Mouse (Mus musculus) gastrocnemius, adult 2 months (tissue): ENCODE results near the gene Igf1. TPM values are rescaled to one million over a fixed set of nuclear protein-coding genes. Genes with fewer than 3 reads are reported as not detected.

Experiments
- DNase-seq: peaks from one replicate; pipeline ENCODE4 v3.0.0; 2022
- H3K27ac ChIP-seq: fragments of 200-600 bp; 2 replicates; pipeline ENCODE4 v1.8.1; 2022; ENCODE audit warnings: mild to moderate bottlenecking
- H3K4me3 ChIP-seq: fragments of 200-600 bp; 2 replicates; pipeline ENCODE4 v1.8.1; 2022; ENCODE audit warnings: mild to moderate bottlenecking, moderate library complexity
- CTCF ChIP-seq: fragments of 200-600 bp; IDR thresholded peaks from 2 replicates; pipeline ENCODE4 v1.8.1; 2022; ENCODE audit warnings: antibody characterized with exemption, mild to moderate bottlenecking, moderate library complexity
- intact Hi-C: fragments of 180-260 bp; cut with DNase I; formaldehyde crosslinking; loops from one replicate; pipeline ENCODE4 v1.15.1; 2025
- total RNA-seq, 2 experiments: library from RNA; stranded (reverse); gene quantifications; 2 replicates each; pipeline ENCODE4 v1.2.3; 2021

Gene Igf1
- total RNA-seq, 2 experiments from 2014 or later = 17.9 to 18.9 TPM

DNA sequence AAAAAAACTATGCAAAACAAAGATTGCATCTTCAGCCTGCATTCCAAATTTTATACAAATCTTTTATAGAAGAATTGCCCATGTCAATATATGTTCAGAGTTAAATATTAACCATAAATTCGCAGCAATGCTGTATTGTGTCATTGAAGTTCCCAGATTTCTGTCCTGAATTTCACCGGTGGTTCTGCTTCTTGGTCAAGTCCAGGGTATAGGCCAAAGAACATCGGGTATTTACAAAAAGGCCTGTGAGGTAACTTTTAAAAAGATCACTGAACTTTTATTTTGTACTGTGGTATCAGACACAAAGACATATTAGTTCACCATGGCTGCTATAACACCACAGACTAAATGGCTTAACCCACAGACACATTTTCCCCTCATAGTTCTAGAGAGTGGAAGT lies 57.7 kb downstream of the Igf1 start:
- intact Hi-C loops = no loop called here
- H3K4me3 ChIP-seq = no peak overlapping the region
- no peak for DNase-seq
- no peak overlapping the region for H3K27ac ChIP-seq
- no peak for TF ChIP-seq CTCF

DNA sequence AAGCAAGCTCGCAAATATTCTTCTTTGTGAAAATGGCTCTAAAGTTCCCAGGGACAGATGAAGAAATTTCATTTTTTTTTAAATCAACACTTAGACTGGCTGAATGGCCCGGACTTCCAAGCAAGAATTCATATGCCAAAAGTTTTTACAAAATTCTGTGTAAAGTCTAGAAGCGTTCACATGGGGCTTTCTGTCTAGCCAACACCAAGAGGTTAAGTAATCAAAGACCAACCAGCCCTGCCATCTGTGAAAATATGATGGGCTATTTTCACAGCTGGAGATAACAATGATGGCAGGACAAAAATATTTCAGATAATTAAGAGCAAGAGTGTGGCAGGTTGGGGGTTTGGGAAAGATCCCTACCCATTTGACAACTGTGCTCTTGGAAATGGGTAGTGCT lies 64.2 kb downstream of the Igf1 start:
- H3K4me3 ChIP-seq = no peak overlapping the region
- no peak for DNase-seq
- no peak for TF ChIP-seq CTCF
- intact Hi-C loops = no loop called here
- no peak overlapping the region for H3K27ac ChIP-seq

DNA sequence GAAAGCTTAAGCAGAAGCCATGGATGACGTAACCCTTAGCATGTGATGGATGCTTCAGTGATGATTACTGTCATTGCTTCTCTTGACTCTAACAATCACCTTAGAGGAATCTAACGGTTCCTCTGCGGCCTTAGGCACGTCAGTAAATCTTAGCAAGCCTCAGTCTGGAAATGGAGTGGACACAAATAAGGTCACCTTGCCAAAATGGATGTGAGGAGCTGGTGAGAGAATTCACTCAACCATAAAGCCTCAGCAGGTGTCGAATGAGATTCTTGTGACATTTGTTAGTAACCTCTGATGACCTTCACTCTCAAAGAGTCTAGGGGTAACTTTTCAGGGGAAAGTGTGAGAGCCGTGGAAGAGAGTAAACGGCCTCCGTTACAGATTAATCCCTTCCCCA lies 68.5 kb downstream of the Igf1 start:
- Histone ChIP-seq H3K27ac (peak overlapping the region; percentile 56), H3K4me3 (no peak overlapping the region)
- intact Hi-C loops = no loop called here
- TF ChIP-seq CTCF = no peak
- no peak for DNase-seq

DNA sequence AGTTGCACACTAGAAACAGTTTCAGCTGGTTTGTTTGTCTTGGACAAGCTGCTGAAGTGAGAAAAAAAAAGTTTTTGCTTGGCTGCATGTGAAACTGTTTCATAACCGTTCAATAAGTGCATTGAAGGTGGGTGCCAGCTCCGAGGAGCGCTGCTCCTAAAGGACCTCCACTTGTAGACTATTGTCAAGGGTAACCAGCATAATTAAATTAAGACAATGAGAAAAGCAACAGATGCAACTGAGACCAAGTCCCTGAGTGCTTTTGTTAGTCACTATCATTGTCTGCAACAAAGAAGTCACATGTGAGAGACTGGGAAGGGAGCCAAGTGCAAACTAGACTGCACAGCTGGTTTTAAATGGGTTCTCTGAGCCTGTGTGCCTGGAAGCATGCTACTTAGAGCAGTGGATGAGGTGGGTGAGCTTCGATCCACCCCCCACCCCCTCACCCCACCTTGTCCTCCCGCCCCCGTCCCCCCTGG lies 69.1 kb downstream of the Igf1 start:
- intact Hi-C loops = no loop called here
- Histone ChIP-seq H3K27ac (peak overlapping the region; percentile 56; the same call in 1 of the 2 replicates), H3K4me3 (0 out of 2 replicates have a peak overlapping the region, but pooled peaks have one; percentile 2)
- TF ChIP-seq CTCF = no peak
- peak; percentile 46 for DNase-seq

DNA sequence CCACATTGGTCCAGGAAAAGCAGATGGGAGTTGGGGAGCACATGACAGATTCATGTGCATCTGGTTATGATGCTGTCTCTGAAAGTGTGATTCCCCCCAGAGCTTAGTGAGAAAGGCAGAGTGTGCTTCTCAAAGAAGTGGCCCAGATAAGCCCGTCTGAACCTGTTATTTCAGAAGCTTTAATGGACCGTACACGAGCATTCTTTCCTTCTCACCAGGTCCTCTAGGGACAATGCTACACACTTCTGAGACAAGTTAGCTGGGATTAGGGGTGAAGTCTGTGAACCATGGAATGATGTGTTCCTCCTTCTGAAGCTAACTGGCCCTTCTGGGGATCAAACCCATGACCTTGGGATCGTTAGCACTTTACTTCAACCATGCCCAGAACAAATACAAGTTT lies 90.1 kb downstream of the Igf1 start:
- intact Hi-C loops = no loop called here
- DNase-seq = no peak
- H3K4me3 ChIP-seq = no peak overlapping the region
- no peak for TF ChIP-seq CTCF
- no peak overlapping the region for H3K27ac ChIP-seq

DNA sequence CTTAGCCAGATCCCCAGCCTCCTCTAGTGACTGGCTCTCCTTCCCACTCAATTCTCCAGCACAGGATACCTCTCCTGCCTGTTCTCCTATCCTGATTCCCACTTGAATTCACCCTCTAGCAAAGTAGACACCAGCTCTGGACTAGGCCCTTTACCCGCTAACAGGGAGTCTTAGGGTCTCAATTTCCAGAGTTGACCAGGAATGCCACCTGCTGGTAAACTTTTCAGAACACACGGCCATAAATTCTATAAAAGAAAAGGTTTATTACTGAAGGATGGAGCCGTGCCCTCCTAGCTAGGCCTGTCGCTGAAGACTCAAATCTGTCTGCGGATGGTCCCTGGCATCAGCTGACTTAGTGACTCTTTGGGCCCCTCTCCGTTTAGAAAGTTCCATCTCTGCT lies 113.5 kb downstream of the Igf1 start:
- H3K4me3 ChIP-seq = no peak overlapping the region
- intact Hi-C loops = loop anchor here (5.0 kb wide), 1 partner anchor 114 kb away; the partner anchor contains the start of gene Igf1
- TF ChIP-seq CTCF = peak; percentile 44
- no peak overlapping the region for H3K27ac ChIP-seq
- DNase-seq = peak; percentile 19

DNA sequence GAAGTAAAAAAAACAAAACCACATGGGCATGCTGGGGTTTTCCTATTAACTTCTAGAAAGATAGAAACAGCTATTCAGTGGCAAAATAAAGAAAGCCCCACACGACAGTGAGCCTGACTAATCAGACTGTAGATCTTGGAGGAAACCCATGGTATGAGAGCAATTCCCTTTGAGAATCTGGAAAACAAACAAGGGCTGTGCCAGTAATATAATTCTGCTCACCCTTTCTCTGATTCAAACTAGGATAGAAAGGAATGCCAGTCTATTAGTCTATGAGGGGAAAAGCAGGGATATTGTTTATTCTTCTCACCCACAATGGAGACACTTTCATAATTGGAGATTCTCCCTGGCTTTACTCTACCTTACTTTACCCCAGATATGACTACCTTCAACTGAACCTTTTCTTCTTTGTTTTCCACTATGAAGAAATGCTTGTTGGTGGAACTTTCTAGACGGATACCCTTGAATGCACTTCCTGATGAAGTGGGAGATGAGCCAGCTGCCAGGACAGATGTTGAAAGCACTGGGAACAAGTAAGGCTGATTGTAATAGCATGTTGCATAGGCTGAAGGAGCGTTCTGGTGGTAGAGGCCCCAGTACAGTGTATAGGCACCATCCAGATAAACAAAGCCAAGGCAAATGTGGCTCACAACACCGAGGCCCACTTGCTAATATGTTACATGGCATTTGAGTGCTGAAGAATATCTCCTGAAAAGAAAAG lies 116.0 kb downstream of the Igf1 start:
- DNase-seq = no peak
- no peak overlapping the region for H3K4me3 ChIP-seq
- no peak overlapping the region for H3K27ac ChIP-seq
- intact Hi-C loops = loop anchor here (5.0 kb wide), 1 partner anchor 117 kb away; the partner anchor contains the start of gene Igf1
- TF ChIP-seq CTCF = no peak

DNA sequence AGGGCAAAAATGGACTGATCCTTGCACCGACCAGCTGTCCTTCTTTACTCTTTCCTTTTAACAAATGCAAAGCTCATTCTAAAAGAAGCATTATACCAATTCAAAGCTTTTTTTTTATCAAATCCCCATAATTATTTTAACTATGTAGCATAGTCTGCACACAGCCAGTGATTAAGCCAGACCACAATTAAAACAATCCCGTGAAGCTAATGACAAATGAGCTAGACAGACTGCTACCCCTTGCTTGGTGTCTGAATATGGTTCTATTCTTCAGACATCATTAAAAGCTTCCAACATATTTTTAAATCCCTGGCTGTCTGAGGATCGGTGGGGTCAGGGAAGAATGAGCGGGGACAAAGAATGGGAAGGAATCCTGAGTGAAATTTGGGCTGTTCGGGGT lies 127.3 kb downstream of the Igf1 start:
- intact Hi-C loops = no loop called here
- Histone ChIP-seq H3K27ac (no peak overlapping the region), H3K4me3 (no peak overlapping the region)
- no peak for DNase-seq
- no peak for TF ChIP-seq CTCF

DNA sequence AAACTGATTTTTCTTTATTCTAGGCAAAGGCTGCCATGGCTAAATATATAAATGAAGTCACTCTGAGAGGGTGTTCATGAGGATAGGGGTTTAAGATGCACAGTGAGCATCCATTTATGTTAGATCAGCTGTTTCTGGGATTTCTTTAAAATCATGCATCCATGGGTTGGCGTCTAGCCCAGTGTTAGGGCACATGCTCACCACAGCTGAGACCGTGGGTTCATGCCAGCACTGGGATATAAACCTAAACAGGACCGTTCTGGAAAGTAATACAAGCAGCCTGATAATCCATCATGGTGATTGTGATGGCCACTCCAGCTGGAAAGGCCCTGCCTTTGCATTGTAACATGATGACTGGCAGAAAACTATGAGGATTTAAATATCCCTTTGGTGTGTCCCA lies 128.1 kb downstream of the Igf1 start:
- intact Hi-C loops = no loop called here
- H3K27ac ChIP-seq = no peak overlapping the region
- H3K4me3 ChIP-seq = no peak overlapping the region
- no peak for TF ChIP-seq CTCF
- DNase-seq = no peak

Other genes starting within 250 kb of the Igf1 start
- not detected for gene Pmch, start 232.8 kb downstream of the Igf1 start, total RNA-seq